Mouse (Mus musculus): ENCODE measurements around the gene Slc19a2.

DNA sequence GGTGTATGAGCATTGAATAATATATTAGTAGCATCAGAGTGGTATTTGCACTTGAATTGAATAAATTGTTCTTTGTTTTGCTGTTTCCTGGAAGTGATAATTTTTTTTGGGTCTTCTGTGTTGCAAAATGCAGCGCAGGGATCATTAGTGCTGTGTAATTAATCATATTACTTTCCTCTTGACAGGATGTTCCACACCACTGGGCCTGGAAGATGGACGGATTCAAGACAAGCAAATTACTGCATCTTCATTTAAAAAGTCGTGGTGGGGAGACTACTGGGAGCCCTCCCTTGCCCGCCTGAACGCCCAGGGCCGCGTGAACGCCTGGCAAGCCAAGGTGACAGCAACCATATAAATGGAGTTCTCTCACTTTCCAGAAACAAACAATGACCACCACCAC is 34.7 kb upstream of the Slc19a2 start:
- no peak for TF ChIP-seq GATA1 (IDR thresholded peaks at IDR 0.05; ENCODE audit: borderline replicate concordance, low read length)
- TF ChIP-seq CTCF (IDR thresholded peaks at IDR 0.05; ENCODE audit: low read depth, low read length) = no peak
